Mouse (Mus musculus) neural tube, embryonic 14.5 days (tissue): Measurements from ENCODE around the gene Vmn1r128. TPM values are rescaled to one million over a fixed set of nuclear protein-coding genes. Genes with fewer than 3 reads are reported as not detected.
"Not testable (repeated sequence)": the region's sequence is repeated elsewhere in the genome, so short reads cannot be mapped to it uniquely, and the experiment has no call there.

ENCODE experiments used
- ATAC-seq: fragments of 200-750 bp; cut with Nextera tagmentation; 2 replicates; pipeline ENCODE4 v1.8.0; 2017; ENCODE audit warnings: low read depth, mild to moderate bottlenecking, moderate TSS enrichment, moderate library complexity
- H3K27ac ChIP-seq: fragments of 300-500 bp; sonication (generic); 2 replicates; pipeline ENCODE4 v1.5.1; 2014; ENCODE audit warnings: low read depth, mild to moderate bottlenecking, control low read depth, low read length, moderate library complexity, mixed read lengths
- H3K27me3 ChIP-seq: fragments of 300-500 bp; sonication (generic); 2 replicates; pipeline ENCODE4 v1.6.1; 2014; ENCODE audit warnings: low read length; ENCODE audit not compliant: control insufficient read depth, insufficient read depth
- H3K36me3 ChIP-seq: fragments of 300-500 bp; sonication (generic); 2 replicates; pipeline ENCODE4 v1.6.1; 2014; ENCODE audit warnings: low read length, mixed read lengths; ENCODE audit not compliant: control insufficient read depth, insufficient read depth
- H3K4me1 ChIP-seq: fragments of 300-500 bp; sonication (generic); 2 replicates; pipeline ENCODE4 v1.6.1; 2014; ENCODE audit warnings: low read length; ENCODE audit not compliant: control insufficient read depth, insufficient read depth
- H3K4me2 ChIP-seq: fragments of 300-500 bp; sonication (generic); 2 replicates; pipeline ENCODE4 v1.6.1; 2014; ENCODE audit warnings: mild to moderate bottlenecking, low read depth, low read length, control low read depth
- H3K4me3 ChIP-seq: fragments of 300-500 bp; sonication (generic); 2 replicates; pipeline ENCODE4 v1.5.1; 2014; ENCODE audit warnings: low read depth, low read length, control low read depth, mixed read lengths
- H3K9ac ChIP-seq: fragments of 300-500 bp; sonication (generic); replicated peaks from 2 replicates; pipeline ENCODE4 v1.6.1; 2014; ENCODE audit warnings: low read depth, mild to moderate bottlenecking, control low read depth, low read length, mixed read lengths
- H3K9me3 ChIP-seq: fragments of 300-500 bp; sonication (generic); 2 replicates; pipeline ENCODE4 v1.6.1; 2016; ENCODE audit warnings: low read length; ENCODE audit not compliant: control insufficient read depth
- WGBS: fragments of 180-500 bp; shearing (Covaris S2); extraction: QIAGEN DNeasy Blood & Tissue Kit; methylation state at CpG from one replicate; pipeline ENCODE4 v1.1.7; 2014; 5-methylcytosine and 5-hydroxymethylcytosine counted together
- polyA plus RNA-seq: library from polyadenylated mRNA; unstranded; fragments of >200 nt; fragmentation: Nextera tagmentation; extraction: Ambion mirVana; gene quantifications from 2 replicates; pipeline ENCODE4 v1.2.1, GENCODE M21; 2014

Gene Vmn1r128
- not detected in 2 replicates for polyA plus RNA-seq

GRCm38 (mm10) chr7:21349073-21349472, at the start of gene Vmn1r128:
Gene Vmn1r128, plus strand, starts transcription at chr7:21349373.
- H3K4me3 ChIP-seq, H3K9me3 ChIP-seq, H3K4me1 ChIP-seq, ATAC-seq, H3K27ac ChIP-seq, H3K36me3 ChIP-seq, H3K9ac ChIP-seq, H3K27me3 ChIP-seq, H3K4me2 ChIP-seq: not testable (repeated sequence)
- WGBS: 75% methylated on average over 1 of the region's 1 CpGs

- H3K4me3 ChIP-seq, H3K9ac ChIP-seq, H3K36me3 ChIP-seq, H3K4me1 ChIP-seq, H3K4me2 ChIP-seq, H3K27ac ChIP-seq, ATAC-seq, H3K9me3 ChIP-seq, H3K27me3 ChIP-seq: not testable (repeated sequence)
- WGBS: no CpG with 5 or more reads among the region's 5 CpGs
Measured at GRCm38 (mm10) chr7:21301367-21301766, 47.8 kb upstream of the Vmn1r128 start, which contains the start of gene Vmn1r126. Gene Vmn1r126, minus strand, starts transcription at chr7:21301467.

GRCm38 (mm10) chr7:21319761-21320160, 29.4 kb upstream of the Vmn1r128 start, which contains the start of gene Vmn1r127:
Gene Vmn1r127, minus strand, starts transcription at chr7:21319861.
- not testable (repeated sequence) for H3K27ac ChIP-seq, H3K4me3 ChIP-seq
- WGBS: no CpG with 5 or more reads among the region's 3 CpGs

GRCm38 (mm10) chr7:21361191-21361590, 12.0 kb downstream of the Vmn1r128 start, which contains the start of gene Vmn1r129:
Gene Vmn1r129, minus strand, starts transcription at chr7:21361291.
- H3K27ac ChIP-seq, H3K27me3 ChIP-seq, ATAC-seq, H3K36me3 ChIP-seq, H3K9ac ChIP-seq, H3K4me3 ChIP-seq, H3K4me1 ChIP-seq, H3K4me2 ChIP-seq, H3K9me3 ChIP-seq: not testable (repeated sequence)
- no CpG with 5 or more reads among the region's 1 CpGs for WGBS

More at GRCm38 (mm10) chr7:21319761-21320160, 29.4 kb upstream of the Vmn1r128 start, which contains the start of gene Vmn1r127:
- not testable (repeated sequence) for H3K4me1 ChIP-seq, H3K27me3 ChIP-seq, H3K9ac ChIP-seq, H3K36me3 ChIP-seq, ATAC-seq, H3K9me3 ChIP-seq, H3K4me2 ChIP-seq

Other genes with a start within 250 kb of the Vmn1r128 start
- not detected in 2 replicates for gene Vmn1r122, start 215.2 kb upstream of the Vmn1r128 start, polyA plus RNA-seq
- not detected in 2 replicates for gene Vmn1r123, start 187.2 kb upstream of the Vmn1r128 start, polyA plus RNA-seq
- gene Gm5157, start 158.9 kb upstream of the Vmn1r128 start, polyA plus RNA-seq: not detected in 2 replicates
- gene Vmn1r124, start 88.8 kb upstream of the Vmn1r128 start, polyA plus RNA-seq: not detected in 2 replicates
- not detected in 2 replicates for gene Vmn1r125, start 77.2 kb upstream of the Vmn1r128 start, polyA plus RNA-seq
- not detected in 2 replicates for gene Vmn1r126, start 47.9 kb upstream of the Vmn1r128 start, polyA plus RNA-seq
- gene Vmn1r127, start 29.5 kb upstream of the Vmn1r128 start, polyA plus RNA-seq: not detected in 2 replicates
- gene Vmn1r129, start 11.9 kb downstream of the Vmn1r128 start, polyA plus RNA-seq: not detected in 2 replicates
- gene Gm6882, start 83.4 kb downstream of the Vmn1r128 start, polyA plus RNA-seq: not detected in 2 replicates
- gene Vmn1r130, start 162.4 kb downstream of the Vmn1r128 start, polyA plus RNA-seq: not detected in 2 replicates
- not detected in 2 replicates for gene Vmn1r131, start 196.7 kb downstream of the Vmn1r128 start, polyA plus RNA-seq